Mouse (Mus musculus): ENCODE data around the gene Txnrd2.

- TF ChIP-seq EP300 (IDR thresholded peaks at IDR 0.05) (no peak), CTCF (IDR thresholded peaks at IDR 0.05) (no peak)
These were observed 85.6 kb downstream of the Txnrd2 start for GRCm38 (mm10) chr16:18511741-18512140.

Measured in lung, postnatal 0 days (tissue).